Mouse (Mus musculus) brain, embryonic 14.5 days (tissue): ENCODE data around the gene Six3.

Source experiments
- CTCF ChIP-seq: fragments of 200-500 bp; IDR thresholded peaks from 2 replicates; pipeline ENCODE4 v1.5.1; 2012; ENCODE audit warnings: inconsistent platforms, mild to moderate bottlenecking, moderate library complexity, borderline replicate concordance; ENCODE audit not compliant: insufficient read depth, insufficient read length; ENCODE audit errors: extremely low read depth
- POLR2A ChIP-seq: fragments of 200-500 bp; IDR thresholded peaks from 2 replicates; pipeline ENCODE4 v1.6.1; 2012; ENCODE audit warnings: mild to moderate bottlenecking, inconsistent platforms, borderline replicate concordance; ENCODE audit not compliant: poor library complexity, insufficient read depth, insufficient read length, severe bottlenecking; ENCODE audit errors: extremely low read depth

DNA sequence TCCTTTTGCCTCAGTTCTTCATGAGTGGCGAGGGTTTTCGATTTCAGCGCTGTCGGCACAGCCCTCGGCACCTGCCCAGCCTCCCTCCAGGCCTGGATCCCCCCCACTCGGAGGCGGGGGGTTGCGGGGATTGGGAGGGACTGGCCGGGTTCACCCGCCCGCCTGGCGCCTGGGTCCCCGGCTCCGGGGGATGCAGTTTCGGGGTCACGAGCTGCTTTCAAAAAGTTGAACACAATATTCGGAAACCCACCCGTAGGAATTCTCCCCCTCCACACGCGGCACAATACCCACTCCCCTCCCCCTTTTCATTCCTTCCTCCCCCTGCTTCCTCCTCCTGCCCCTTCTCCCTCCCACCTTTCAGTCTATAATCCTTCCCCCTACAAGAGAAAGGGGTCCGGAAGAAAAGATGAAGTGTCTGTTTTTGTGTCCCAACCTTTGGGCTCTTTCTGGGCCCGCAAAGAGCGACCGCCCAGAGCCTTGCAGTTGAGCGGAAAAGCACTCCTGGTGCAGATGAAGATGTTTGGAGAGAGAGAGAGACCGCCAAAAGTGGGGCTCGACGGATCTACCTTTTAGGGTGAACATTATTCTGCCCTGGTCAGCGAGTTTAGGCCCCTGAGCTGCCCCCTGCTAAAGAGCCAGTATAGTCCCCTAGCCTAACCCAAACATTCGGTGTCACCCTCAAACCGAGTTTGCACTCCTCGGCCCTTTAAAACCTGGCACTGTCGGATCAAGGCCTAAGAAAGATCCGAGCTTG is 5.1 kb downstream of the Six3 start:
- TF ChIP-seq CTCF, result no peak
- TF ChIP-seq POLR2A, result no peak
